Mouse (Mus musculus): ENCODE data around the gene Sort1. TPM values are rescaled to one million over a fixed set of nuclear protein-coding genes. Genes with fewer than 3 reads are reported as not detected.

The Sort1 gene
- total and polyA plus RNA-seq, 2 experiments from 2014 or later, result 7.4 to 33.5 TPM

- DNase-seq (ENCODE audit: low spot score), result no peak
- no peak overlapping the region for H3K27ac ChIP-seq (ENCODE audit: low read depth)
- peaks cover 11% of the 10 kb centered on the region; the same call in 1 of the 2 replicates for H3K36me3 ChIP-seq (replicated peaks; ENCODE audit: control insufficient read depth, insufficient read depth, low read length)
- ATAC-seq (ENCODE audit: insufficient read depth, low read depth), result no peak
- no peak overlapping the region for H3K9ac ChIP-seq (replicated peaks; ENCODE audit: low read depth, low read length)
- no peak overlapping the region for H3K4me2 ChIP-seq (ENCODE audit: low read depth, low read length)
- WGBS, result 83% methylated on average over 4 of the region's 4 CpGs
- H3K9me3 ChIP-seq (replicated peaks; ENCODE audit: control insufficient read depth, low read length), result no peaks in the 10 kb centered on the region
- H3K4me1 ChIP-seq (ENCODE audit: control insufficient read depth, insufficient read depth), result peaks cover 5% of the 10 kb centered on the region
- no peaks in the 10 kb centered on the region for H3K27me3 ChIP-seq (ENCODE audit: control insufficient read depth, insufficient read depth, low read length)
- no peak overlapping the region for H3K4me3 ChIP-seq (ENCODE audit: low read depth, low read length)
- TF ChIP-seq CTCF (IDR thresholded peaks at IDR 0.05; ENCODE audit: low read depth) (no peak), EP300 (IDR thresholded peaks at IDR 0.05; ENCODE audit: low read depth) (no peak)
Observed at GRCm38 (mm10) chr3:108324837-108325236, 41.0 kb downstream of the Sort1 start.

GRCm38 (mm10) chr3:108325521-108325920, 41.6 kb downstream of the Sort1 start:
- Histone ChIP-seq H3K27me3 (ENCODE audit: control insufficient read depth, insufficient read depth, low read length) (no peaks in the 10 kb centered on the region), H3K27ac (ENCODE audit: low read depth) (no peak overlapping the region), H3K9ac (replicated peaks; ENCODE audit: low read depth, low read length) (no peak overlapping the region), H3K36me3 (replicated peaks; ENCODE audit: control insufficient read depth, insufficient read depth, low read length) (peaks cover 11% of the 10 kb centered on the region; the same call in 1 of the 2 replicates), H3K9me3 (replicated peaks; ENCODE audit: control insufficient read depth, low read length) (no peaks in the 10 kb centered on the region), H3K4me3 (ENCODE audit: low read depth, low read length) (no peak overlapping the region), H3K4me1 (ENCODE audit: control insufficient read depth, insufficient read depth) (0 out of 2 replicates have a peak, but pooled peaks cover 4% of the 10 kb centered on the region), H3K4me2 (ENCODE audit: low read depth, low read length) (no peak overlapping the region)
- TF ChIP-seq EP300 (IDR thresholded peaks at IDR 0.05; ENCODE audit: low read depth), result no peak
- TF ChIP-seq CTCF (IDR thresholded peaks at IDR 0.05; ENCODE audit: low read depth), result no peak
- ATAC-seq (ENCODE audit: insufficient read depth, low read depth), result no peak
- no peak for DNase-seq (ENCODE audit: low spot score)
- WGBS, result 90% methylated on average over 9 of the region's 9 CpGs

GRCm38 (mm10) chr3:108327275-108327674, 43.4 kb downstream of the Sort1 start:
- ATAC-seq (ENCODE audit: insufficient read depth, low read depth), result no peak
- Histone ChIP-seq H3K9me3 (replicated peaks; ENCODE audit: control insufficient read depth, low read length) (no peaks in the 10 kb centered on the region), H3K9ac (replicated peaks; ENCODE audit: low read depth, low read length) (no peak overlapping the region), H3K27me3 (ENCODE audit: control insufficient read depth, insufficient read depth, low read length) (no peaks in the 10 kb centered on the region), H3K36me3 (replicated peaks; ENCODE audit: control insufficient read depth, insufficient read depth, low read length) (peaks cover 14% of the 10 kb centered on the region), H3K27ac (ENCODE audit: low read depth) (no peak overlapping the region), H3K4me1 (ENCODE audit: control insufficient read depth, insufficient read depth) (0 out of 2 replicates have a peak, but pooled peaks cover 4% of the 10 kb centered on the region), H3K4me3 (ENCODE audit: low read depth, low read length) (no peak overlapping the region), H3K4me2 (ENCODE audit: low read depth, low read length) (no peak overlapping the region)
- WGBS, result 74% methylated on average over 8 of the region's 8 CpGs
- no peak for DNase-seq (ENCODE audit: low spot score)
- TF ChIP-seq CTCF (IDR thresholded peaks at IDR 0.05; ENCODE audit: low read depth) (no peak), EP300 (IDR thresholded peaks at IDR 0.05; ENCODE audit: low read depth) (no peak)

- H3K9ac ChIP-seq (replicated peaks; ENCODE audit: low read depth, low read length), result no peak overlapping the region
- H3K4me3 ChIP-seq (ENCODE audit: low read depth, low read length), result no peak overlapping the region
- TF ChIP-seq EP300 (IDR thresholded peaks at IDR 0.05; ENCODE audit: low read depth), result no peak
- no peaks in the 10 kb centered on the region for H3K27me3 ChIP-seq (ENCODE audit: control insufficient read depth, insufficient read depth, low read length)
- 45% methylated on average over 3 of the region's 3 CpGs for WGBS
- H3K36me3 ChIP-seq (replicated peaks; ENCODE audit: control insufficient read depth, insufficient read depth, low read length), result peaks cover 20% of the 10 kb centered on the region
- peak; percentile 28; the same call in 1 of the 2 replicates for ATAC-seq (ENCODE audit: insufficient read depth, low read depth)
- peak overlapping the region; percentile 74 for H3K27ac ChIP-seq (ENCODE audit: low read depth)
- H3K4me1 ChIP-seq (ENCODE audit: control insufficient read depth, insufficient read depth), result 0 out of 2 replicates have a peak, but pooled peaks cover 4% of the 10 kb centered on the region
- peak; percentile 25 for DNase-seq (ENCODE audit: low spot score)
- peak overlapping the region; percentile 29 for H3K4me2 ChIP-seq (ENCODE audit: low read depth, low read length)
- no peaks in the 10 kb centered on the region for H3K9me3 ChIP-seq (replicated peaks; ENCODE audit: control insufficient read depth, low read length)
Observed at GRCm38 (mm10) chr3:108327916-108328315, 44.0 kb downstream of the Sort1 start.

GRCm38 (mm10) chr3:108328441-108328841, 44.6 kb downstream of the Sort1 start:
- Histone ChIP-seq H3K4me1 (ENCODE audit: control insufficient read depth, insufficient read depth) (0 out of 2 replicates have a peak, but pooled peaks cover 4% of the 10 kb centered on the region), H3K4me3 (ENCODE audit: low read depth, low read length) (no peak overlapping the region), H3K36me3 (replicated peaks; ENCODE audit: control insufficient read depth, insufficient read depth, low read length) (peaks cover 25% of the 10 kb centered on the region), H3K27me3 (ENCODE audit: control insufficient read depth, insufficient read depth, low read length) (no peaks in the 10 kb centered on the region), H3K27ac (ENCODE audit: low read depth) (peak overlapping the region; percentile 74), H3K4me2 (ENCODE audit: low read depth, low read length) (peak overlapping the region; percentile 29), H3K9ac (replicated peaks; ENCODE audit: low read depth, low read length) (0 out of 2 replicates have a peak overlapping the region, but pooled peaks have one; percentile 29), H3K9me3 (replicated peaks; ENCODE audit: control insufficient read depth, low read length) (no peaks in the 10 kb centered on the region)
- no peak for TF ChIP-seq CTCF (IDR thresholded peaks at IDR 0.05; ENCODE audit: low read depth)
- TF ChIP-seq EP300 (IDR thresholded peaks at IDR 0.05; ENCODE audit: low read depth), result no peak
- WGBS, result 12% methylated on average over 9 of the region's 9 CpGs
- peak; percentile 74 for DNase-seq (ENCODE audit: low spot score)
- ATAC-seq (ENCODE audit: insufficient read depth, low read depth), result peak; percentile 89

- peaks cover 32% of the 10 kb centered on the region for H3K36me3 ChIP-seq (replicated peaks; ENCODE audit: control insufficient read depth, insufficient read depth, low read length)
- TF ChIP-seq CTCF (IDR thresholded peaks at IDR 0.05; ENCODE audit: low read depth) (no peak), EP300 (IDR thresholded peaks at IDR 0.05; ENCODE audit: low read depth) (no peak)
Observed at GRCm38 (mm10) chr3:108330812-108331211, 46.9 kb downstream of the Sort1 start.

More at GRCm38 (mm10) chr3:108330812-108331211, 46.9 kb downstream of the Sort1 start:
- WGBS, result 93% methylated on average over 6 of the region's 6 CpGs
- no peak overlapping the region for H3K4me3 ChIP-seq (ENCODE audit: low read depth, low read length)
- H3K4me2 ChIP-seq (ENCODE audit: low read depth, low read length), result no peak overlapping the region
- no peaks in the 10 kb centered on the region for H3K9me3 ChIP-seq (replicated peaks; ENCODE audit: control insufficient read depth, low read length)
- ATAC-seq (ENCODE audit: insufficient read depth, low read depth) (no peak), DNase-seq (ENCODE audit: low spot score) (no peak)
- H3K9ac ChIP-seq (replicated peaks; ENCODE audit: low read depth, low read length), result no peak overlapping the region
- H3K4me1 ChIP-seq (ENCODE audit: control insufficient read depth, insufficient read depth), result 0 out of 2 replicates have a peak, but pooled peaks cover 4% of the 10 kb centered on the region
- H3K27me3 ChIP-seq (ENCODE audit: control insufficient read depth, insufficient read depth, low read length), result no peaks in the 10 kb centered on the region
- H3K27ac ChIP-seq (ENCODE audit: low read depth), result no peak overlapping the region

Measured in heart, postnatal 0 days (tissue).